Mouse (Mus musculus): ENCODE measurements around the gene Adcy9. TPM values are rescaled to one million over a fixed set of nuclear protein-coding genes. Genes with fewer than 3 reads are reported as not detected.

The Adcy9 gene
- total RNA-seq, 1 experiment from 2014 or later = 2.8 TPM

Other genes with a start within 250 kb of the Adcy9 start
- gene Crebbp, start 206.5 kb downstream of the Adcy9 start, total RNA-seq (2017) = 40.6 to 106 TPM (median 47.4 TPM) in 3 replicates
- 0.29 to 0.38 TPM in 2 of 3 replicates, not detected in the other for gene Srl, start 121.3 kb upstream of the Adcy9 start, total RNA-seq (2017)
- 2.7 to 14.0 TPM (median 4.0 TPM) in 3 replicates for gene Tfap4, start 139.4 kb upstream of the Adcy9 start, total RNA-seq (2017)
- gene Glis2, start 174.2 kb upstream of the Adcy9 start, total RNA-seq (2017) = 0.19 to 0.76 TPM (median 0.64 TPM) in 3 replicates
- gene Pam16, start 204.5 kb upstream of the Adcy9 start, total RNA-seq (2017) = 5.1 to 18.7 TPM (median 14.8 TPM) in 3 replicates
- 0.19 to 0.43 TPM (median 0.39 TPM) in 3 replicates for gene Vasn, start 219.4 kb upstream of the Adcy9 start, total RNA-seq (2017)
- 25.9 to 34.1 TPM (median 26.3 TPM) in 3 replicates for gene Dnaja3, start 219.5 kb upstream of the Adcy9 start, total RNA-seq (2017)

Data from monocyte, adult 5-6 weeks (primary cell).